Mouse (Mus musculus) heart, postnatal 36 days (tissue): Measurements from ENCODE around the gene Banf2. TPM values are rescaled to one million over a fixed set of nuclear protein-coding genes. Genes with fewer than 3 reads are reported as not detected.

ENCODE experiments used
- DNase-seq, 2 experiments: peaks; one replicate each; pipeline ENCODE4 v3.0.0; 2021 to 2022
- intact Hi-C: fragments of 180-260 bp; cut with DNase I; formaldehyde crosslinking; loops from one replicate; pipeline ENCODE4 v1.15.1; 2025
- total RNA-seq, 2 experiments: library from RNA; stranded (reverse); gene quantifications; 2 replicates each; pipeline ENCODE4 v1.2.3; 2021

Banf2 gene
- total RNA-seq, 2 experiments from 2014 or later, result not detected

DNA sequence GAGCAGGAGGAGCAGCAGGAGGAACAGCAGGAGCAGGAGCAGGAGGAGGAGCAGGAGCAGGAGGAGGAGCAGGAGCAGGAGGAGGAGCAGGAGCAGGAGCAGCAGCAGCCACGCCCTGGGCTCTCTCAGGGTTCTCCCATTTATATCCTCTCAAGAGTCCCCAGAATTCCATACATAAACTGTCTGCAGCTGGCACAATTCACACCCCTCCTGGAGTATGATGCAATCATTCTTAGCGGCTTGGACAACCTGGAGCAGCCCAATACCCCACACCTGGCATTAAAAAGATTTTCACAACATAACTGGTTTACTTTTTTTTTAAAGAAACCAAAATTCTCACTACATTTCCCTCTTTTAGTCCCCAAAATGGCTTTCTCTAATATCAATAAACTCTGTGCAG lies 12.9 kb upstream of the Banf2 start:
- intact Hi-C loops, result no loop called here
- no peak for DNase-seq

DNA sequence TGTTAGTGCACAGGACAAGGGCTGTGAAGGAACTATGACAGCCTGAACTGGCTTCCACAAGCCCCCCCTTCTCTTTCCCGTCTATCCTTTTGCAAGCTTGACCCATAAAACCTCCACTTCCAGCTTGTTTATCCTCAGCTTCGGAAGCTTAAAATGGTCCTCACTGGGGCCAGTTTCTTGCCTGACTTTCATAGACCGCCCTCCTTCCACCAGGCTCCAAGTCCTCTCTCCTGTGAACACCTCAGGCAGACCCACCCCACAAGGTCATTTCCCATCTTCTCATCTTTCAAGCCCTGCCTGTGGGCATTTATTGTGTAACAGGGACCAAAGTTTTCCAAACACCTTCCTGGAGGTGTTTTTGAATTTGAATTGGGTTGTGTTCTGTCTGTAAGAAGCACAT lies 10.4 kb upstream of the Banf2 start:
- intact Hi-C loops, result no loop called here
- DNase-seq, result no peak

GRCm38 (mm10) chr2:144025361-144025760 lies 7.5 kb upstream of the Banf2 start:
- DNase-seq, result no peak
- intact Hi-C loops, result no loop called here

GRCm38 (mm10) chr2:144026456-144026855 lies 6.4 kb upstream of the Banf2 start:
- no peak for DNase-seq
- intact Hi-C loops, result no loop called here

DNA sequence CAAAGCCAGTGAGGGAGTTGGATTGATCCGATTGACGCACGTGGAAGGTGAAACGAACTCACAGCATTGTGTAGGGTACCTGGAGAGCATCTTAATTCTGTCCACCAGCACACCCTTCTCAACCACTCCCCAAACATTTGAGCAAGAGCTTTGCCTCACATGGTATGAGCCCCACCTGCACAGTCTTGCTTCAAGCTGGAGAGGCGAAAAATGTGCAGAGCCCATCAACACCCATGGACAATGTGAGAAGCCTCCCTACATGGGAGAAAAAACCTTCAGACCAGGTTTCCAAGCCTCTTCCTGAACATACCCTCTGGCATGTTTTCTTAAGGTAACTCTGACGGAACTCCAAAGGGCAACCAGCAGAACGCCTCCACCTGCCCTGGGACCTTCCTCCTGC lies 2.1 kb upstream of the Banf2 start:
- intact Hi-C loops, result no loop called here
- DNase-seq, result no peak

GRCm38 (mm10) chr2:144044726-144045125 lies 11.9 kb downstream of the Banf2 start:
- intact Hi-C loops, result no loop called here
- peak; percentile 51 for DNase-seq

DNA sequence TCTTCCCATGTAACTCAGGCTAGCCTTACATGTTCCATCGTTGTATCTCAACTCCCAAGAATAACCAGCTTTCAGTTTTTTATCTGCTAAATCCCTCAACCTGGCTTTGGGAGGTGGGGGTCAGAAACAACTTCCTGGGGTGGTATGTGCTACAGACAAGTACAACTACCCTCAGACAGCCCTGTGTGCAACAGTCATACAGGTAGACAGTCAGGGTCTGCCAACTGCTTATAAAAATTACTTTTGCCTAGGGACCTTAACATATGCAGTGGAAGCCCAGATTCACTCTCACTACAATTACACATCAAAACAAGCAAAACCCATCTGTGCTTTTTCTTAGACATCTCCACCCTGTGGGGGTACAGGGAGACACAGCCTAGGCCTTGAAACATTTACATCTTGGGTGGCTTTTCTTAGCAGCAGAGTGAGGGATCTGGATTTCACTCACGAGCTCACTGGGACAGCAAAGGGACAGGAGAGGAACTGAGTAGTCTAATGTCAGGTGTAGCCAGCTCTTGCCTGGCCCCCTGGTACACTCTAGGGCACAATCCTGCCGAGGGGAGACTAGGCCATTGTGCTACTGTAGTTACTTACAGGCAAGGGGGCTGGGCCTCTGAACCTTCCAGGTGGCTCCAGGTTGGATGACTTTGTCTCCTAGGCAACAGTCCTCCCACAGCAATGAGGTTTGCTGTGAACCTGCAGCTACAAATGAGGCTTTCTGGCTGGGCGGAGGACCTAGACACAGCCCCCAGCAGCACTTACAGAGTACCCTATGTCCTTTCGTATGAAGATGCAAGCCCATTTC lies 13.1 kb downstream of the Banf2 start:
- intact Hi-C loops, result no loop called here
- DNase-seq, result no peak

DNA sequence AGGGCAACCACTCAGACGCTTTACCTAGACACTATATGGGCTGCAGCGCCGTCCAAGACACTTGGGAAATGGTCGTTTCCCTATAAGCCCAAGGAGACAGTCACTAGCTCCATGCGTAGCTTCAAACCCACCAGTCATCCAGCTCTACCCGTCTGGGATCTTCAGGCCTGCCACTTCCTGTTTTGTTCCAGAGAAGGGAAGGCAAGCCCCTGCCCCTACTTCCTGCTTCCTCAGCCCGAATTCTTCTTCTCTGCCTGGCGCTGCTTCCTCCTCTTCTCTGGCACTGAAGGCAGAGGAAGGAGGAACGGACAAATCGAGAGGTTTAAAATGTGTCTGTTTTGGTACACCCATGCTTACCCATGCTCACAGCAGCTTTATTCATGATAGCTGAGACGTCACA lies 14.1 kb downstream of the Banf2 start:
- intact Hi-C loops, result no loop called here
- DNase-seq, result peak in 1 of 2 experiments; percentile 7

DNA sequence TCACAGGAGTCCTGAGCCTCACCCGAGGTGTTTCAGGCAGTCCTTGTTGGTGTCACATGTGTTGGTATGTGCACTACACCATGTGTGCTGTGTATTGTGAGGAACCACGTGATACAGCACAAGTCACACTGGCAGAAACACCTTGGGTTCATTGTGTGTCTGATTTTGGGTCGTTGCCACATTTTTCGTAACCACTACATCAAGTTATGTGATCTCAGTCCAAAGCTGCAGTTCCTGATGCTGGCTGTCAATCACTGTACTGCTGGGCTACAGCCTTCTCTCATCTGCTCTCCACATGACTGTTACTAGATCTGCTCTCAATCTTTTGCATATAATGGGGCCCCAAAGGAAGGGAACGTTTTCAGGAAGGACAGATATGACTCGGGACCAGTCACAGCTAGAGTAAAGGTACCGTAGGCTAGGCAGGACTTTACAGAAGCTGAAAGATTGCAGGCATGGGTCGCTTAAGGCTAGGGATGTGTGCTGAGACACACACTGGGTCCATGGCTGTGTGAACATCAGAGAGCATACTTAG lies 17.4 kb downstream of the Banf2 start:
- intact Hi-C loops, result no loop called here
- DNase-seq, result no peak

DNA sequence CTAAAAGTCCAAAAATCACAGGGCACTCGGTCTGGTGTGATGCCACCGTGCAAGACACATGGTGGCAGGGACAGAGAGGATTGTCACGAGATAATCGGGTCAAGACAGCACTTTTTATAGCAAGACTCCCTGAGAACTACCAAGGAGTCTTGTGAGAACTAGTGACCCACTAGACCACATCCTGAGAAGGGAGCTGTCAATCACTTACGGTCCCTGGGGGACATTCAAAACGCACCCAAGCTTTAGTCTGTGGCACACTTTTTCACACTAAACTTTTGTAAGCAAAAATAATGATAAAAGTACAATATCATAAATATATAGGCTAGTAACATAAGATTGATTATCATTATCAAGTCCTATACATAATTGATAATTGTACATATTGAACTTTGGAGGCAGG lies 18.0 kb downstream of the Banf2 start:
- no peak for DNase-seq
- intact Hi-C loops, result no loop called here

GRCm38 (mm10) chr2:144052410-144053065 lies 19.7 kb downstream of the Banf2 start:
- peak; percentile 43 to 53 for DNase-seq
- intact Hi-C loops, result no loop called here

- intact Hi-C loops, result no loop called here
- DNase-seq, result no peak
These were observed 24.9 kb downstream of the Banf2 start for GRCm38 (mm10) chr2:144057735-144058134.

DNA sequence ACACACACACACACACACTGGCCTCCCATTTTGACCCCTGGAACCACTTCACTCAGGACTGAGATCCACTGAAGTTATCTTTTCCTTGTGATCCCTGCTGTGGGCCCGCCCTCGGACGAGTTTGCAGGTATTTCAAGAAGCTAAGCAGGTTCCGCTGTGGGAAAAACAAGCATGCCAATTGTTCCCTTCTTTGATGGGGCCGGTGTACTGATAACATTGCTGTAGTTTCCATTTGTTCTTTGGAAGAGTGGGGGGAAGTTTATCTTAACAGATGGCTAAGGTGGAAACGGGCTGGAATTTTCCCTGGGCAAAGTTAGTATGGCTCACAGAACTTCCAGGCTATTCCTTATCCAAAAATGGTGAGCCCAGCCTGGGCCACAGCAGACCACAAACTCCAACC lies 28.8 kb downstream of the Banf2 start:
- intact Hi-C loops, result no loop called here
- no peak for DNase-seq

GRCm38 (mm10) chr2:144065499-144065898 lies 32.6 kb downstream of the Banf2 start:
- intact Hi-C loops, result no loop called here
- no peak for DNase-seq

- intact Hi-C loops, result no loop called here
- DNase-seq, result no peak
These were observed 36.8 kb downstream of the Banf2 start for GRCm38 (mm10) chr2:144069663-144070062.

DNA sequence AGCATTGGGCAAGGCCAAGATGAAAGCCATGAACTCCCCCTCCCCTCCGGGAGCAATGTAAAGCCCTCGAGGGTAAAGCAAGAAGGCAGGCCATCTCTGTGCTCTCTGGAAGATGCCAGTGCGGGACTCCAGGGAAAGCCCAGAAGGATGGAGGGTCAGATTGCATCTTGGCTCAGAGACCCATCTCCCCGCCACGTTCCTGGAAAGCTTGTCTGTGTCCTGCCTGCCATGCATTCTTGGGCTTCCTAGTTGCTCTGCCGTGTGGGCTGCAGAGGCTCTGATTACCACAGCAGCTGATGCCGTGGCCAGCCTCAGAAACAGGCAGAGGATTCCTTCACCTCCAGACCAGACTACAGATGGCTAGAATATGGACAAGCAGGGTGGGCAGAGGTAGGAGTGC lies 37.6 kb downstream of the Banf2 start:
- intact Hi-C loops, result no loop called here
- no peak for DNase-seq

DNA sequence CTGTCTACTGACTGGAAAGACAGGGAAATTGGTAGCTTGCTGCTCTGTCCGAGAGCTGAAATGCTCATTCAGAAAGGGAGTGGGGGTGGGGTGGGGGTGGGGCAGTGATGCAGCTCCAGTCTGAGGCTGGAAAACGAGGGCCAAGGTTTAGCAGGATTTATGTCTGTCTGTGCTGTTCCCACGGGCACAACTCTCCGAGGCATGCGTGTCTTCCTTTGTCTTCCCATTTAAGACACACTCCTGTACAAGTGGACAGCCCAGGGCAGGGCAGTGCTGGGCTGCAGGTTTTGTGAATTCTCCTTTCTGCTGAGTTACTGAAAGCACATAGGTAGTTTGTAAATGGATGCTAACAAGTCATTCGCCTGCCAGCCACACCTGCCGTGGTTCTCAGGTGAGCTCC lies 39.8 kb downstream of the Banf2 start:
- DNase-seq, result no peak
- intact Hi-C loops, result no loop called here

DNA sequence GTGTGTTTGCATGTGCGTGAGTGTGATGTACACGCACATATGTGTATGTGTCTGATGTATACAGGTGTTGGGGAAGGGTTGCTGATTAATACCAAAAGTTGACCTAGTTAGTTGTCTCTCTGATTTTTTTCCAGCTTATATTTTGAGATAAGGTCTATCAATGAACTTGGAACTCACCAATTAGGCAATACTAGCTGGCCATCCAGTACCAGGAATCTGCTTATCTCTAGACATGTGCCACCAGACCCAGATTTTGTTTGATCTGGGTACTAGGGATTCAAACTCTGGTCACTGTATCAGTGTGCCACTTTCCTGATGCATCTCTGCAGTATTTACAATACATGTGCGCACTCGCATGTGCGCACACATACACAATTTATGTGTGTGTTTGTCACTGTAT lies 41.2 kb downstream of the Banf2 start:
- no peak for DNase-seq
- intact Hi-C loops, result no loop called here

GRCm38 (mm10) chr2:144076625-144077024 lies 43.8 kb downstream of the Banf2 start:
- intact Hi-C loops, result no loop called here
- no peak for DNase-seq

- no peak for DNase-seq
- intact Hi-C loops, result no loop called here
These were observed 46.0 kb downstream of the Banf2 start for GRCm38 (mm10) chr2:144078897-144079296.

DNA sequence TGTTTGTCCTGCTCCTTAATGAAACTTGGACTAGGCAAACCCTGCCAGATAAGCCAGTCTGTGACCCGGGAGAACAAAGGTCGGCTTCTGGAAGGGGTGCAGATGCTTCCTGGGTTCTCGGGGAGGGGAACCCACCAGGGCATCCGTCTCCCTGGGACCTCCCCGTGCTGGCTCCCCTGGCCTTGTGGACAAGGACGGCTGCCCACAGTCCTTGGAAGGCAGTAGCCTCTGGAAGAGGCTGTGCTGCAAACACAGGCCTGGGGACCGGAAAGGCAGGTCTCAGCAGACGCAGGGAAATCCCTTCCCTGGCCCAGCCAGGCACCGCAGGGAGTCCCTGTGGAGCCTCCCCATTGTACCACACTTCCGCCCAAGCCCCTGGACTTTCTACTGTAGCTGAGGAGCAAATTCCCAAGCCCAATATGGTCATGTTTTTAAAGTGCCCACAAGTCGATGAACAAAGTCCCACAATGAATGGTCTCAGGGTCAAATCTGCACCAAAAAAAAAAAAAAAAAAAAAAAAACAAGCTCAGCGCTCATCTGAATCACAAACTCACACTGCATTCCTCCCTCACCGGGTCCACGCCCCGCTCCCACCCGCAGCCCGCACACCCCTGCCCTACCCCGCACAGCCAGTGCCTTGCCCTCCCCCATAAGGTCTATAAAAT lies 53.5 kb downstream of the Banf2 start:
- intact Hi-C loops, result loop anchor here (2.0 kb wide), 1 partner anchor 76 kb away; the partner anchor contains the start of gene Rrbp1
- DNase-seq, result peak; percentile 57 to 68
